Mouse (Mus musculus) liver, embryonic 14.5 days (tissue): ENCODE results near the gene Olfr1381. TPM values are rescaled to one million over a fixed set of nuclear protein-coding genes. Genes with fewer than 3 reads are reported as not detected.
"Not testable (repeated sequence)": the region's sequence is repeated elsewhere in the genome, so short reads cannot be mapped to it uniquely, and the experiment has no call there.

Source experiments
- ATAC-seq: fragments of 200-750 bp; cut with Nextera tagmentation; 2 replicates; pipeline ENCODE4 v1.8.0; 2017; ENCODE audit warnings: moderate number of reproducible peaks, mild to moderate bottlenecking, moderate library complexity; ENCODE audit not compliant: insufficient read depth
- DNase-seq, 3 experiments: peaks; one replicate each; pipeline ENCODE4 v3.0.0-alpha.2; 2012 to 2013; ENCODE audit warnings: low read depth in 3 of 3, low spot score in 3 of 3
- H3K27ac ChIP-seq: fragments of 300-500 bp; sonication (generic); 2 replicates; pipeline ENCODE4 v1.5.1; 2014; ENCODE audit warnings: moderate library complexity, mild to moderate bottlenecking, control low read depth, inconsistent platforms
- H3K27me3 ChIP-seq: fragments of 300-500 bp; sonication (generic); 2 replicates; pipeline ENCODE4 v1.6.1; 2014; ENCODE audit warnings: mild to moderate bottlenecking, low read length, moderate library complexity; ENCODE audit not compliant: control insufficient read depth, insufficient read depth
- H3K36me3 ChIP-seq: fragments of 300-500 bp; sonication (generic); replicated peaks from 2 replicates; pipeline ENCODE4 v1.6.1; 2014; ENCODE audit warnings: low read depth; ENCODE audit not compliant: control insufficient read depth, insufficient read depth
- H3K4me1 ChIP-seq, 2 experiments: fragments of 200-500 bp in 1 of 2; fragments of 300-500 bp in 1 of 2; sonication (generic) in 1 of 2; replicated peaks; 2 replicates each; pipeline ENCODE4 v1.6.1; 2012 to 2014; ENCODE audit warnings: antibody characterized with exemption in 1 of 2, inconsistent platforms in 1 of 2, low read length in 1 of 2; ENCODE audit not compliant: control insufficient read depth in 2 of 2, insufficient read depth in 2 of 2
- H3K4me2 ChIP-seq: fragments of 300-500 bp; sonication (generic); 2 replicates; pipeline ENCODE4 v1.6.1; 2014; ENCODE audit warnings: low read depth, mild to moderate bottlenecking, control low read depth, moderate library complexity
- H3K4me3 ChIP-seq, 2 experiments: fragments of 200-500 bp in 1 of 2; fragments of 300-500 bp in 1 of 2; sonication (generic) in 1 of 2; 2 replicates each; pipeline ENCODE4 v1.5.1; 2012 to 2014; ENCODE audit warnings: low read depth in 2 of 2, low read length in 2 of 2, mild to moderate bottlenecking in 2 of 2, control low read depth in 1 of 2, inconsistent platforms in 1 of 2, moderate library complexity in 1 of 2; ENCODE audit not compliant: insufficient read depth in 1 of 2
- H3K9ac ChIP-seq: fragments of 300-500 bp; sonication (generic); replicated peaks from 2 replicates; pipeline ENCODE4 v1.6.1; 2014; ENCODE audit warnings: mild to moderate bottlenecking, control low read depth, moderate library complexity
- H3K9me3 ChIP-seq: fragments of 300-500 bp; sonication (generic); 2 replicates; pipeline ENCODE4 v1.6.1; 2016; ENCODE audit warnings: low read length, mixed read lengths; ENCODE audit not compliant: control insufficient read depth
- CTCF ChIP-seq: IDR thresholded peaks from 2 replicates; pipeline ENCODE4 v1.5.1; 2016; ENCODE audit warnings: antibody characterized with exemption, low read depth, control low read depth
- EP300 ChIP-seq: IDR thresholded peaks from 2 replicates; pipeline ENCODE4 v1.6.1; 2016; ENCODE audit warnings: antibody characterized with exemption, low read depth
- WGBS: fragments of 180-500 bp; shearing (Covaris S2); extraction: QIAGEN DNeasy Blood & Tissue Kit; methylation state at CpG from one replicate; pipeline ENCODE4 v1.1.7; 2014; ENCODE audit not compliant: insufficient replicate concordance; 5-methylcytosine and 5-hydroxymethylcytosine counted together
- polyA plus RNA-seq, 2 experiments: library from polyadenylated mRNA; depleted of rRNA in 1 of 2; stranded (reverse) in 1 of 2; unstranded in 1 of 2; fragments of >200 nt; fragmentation: Nextera tagmentation in 1 of 2; extraction: Ambion mirVana in 1 of 2; gene quantifications; 2 replicates each; pipeline versions ENCODE4 v1.2.1 to v1.2.3; 2012 to 2014

The Olfr1381 gene
- polyA plus RNA-seq, 2 experiments: not detected

DNA sequence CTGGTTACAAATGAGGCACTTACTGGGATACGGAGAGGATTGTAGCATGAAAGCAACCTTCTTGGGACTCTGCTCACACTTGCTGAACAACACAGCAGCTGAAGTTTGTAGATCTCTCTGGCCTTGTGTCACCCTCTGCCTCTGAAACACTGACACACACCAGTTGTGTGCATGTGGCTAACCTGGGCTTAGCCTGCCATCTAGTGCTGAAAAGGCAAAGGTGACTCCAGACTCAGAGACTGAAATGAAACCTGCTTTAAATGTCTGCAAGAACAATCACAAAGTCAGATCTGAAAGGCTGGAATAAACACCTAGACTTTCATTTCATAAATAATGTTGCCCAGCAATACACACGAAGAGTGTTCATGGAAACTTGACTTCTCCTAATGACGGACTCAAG, 10.8 kb downstream of the Olfr1381 start:
- DNase-seq: not testable (repeated sequence)
- WGBS: 54% methylated on average over 3 of the region's 3 CpGs

DNA sequence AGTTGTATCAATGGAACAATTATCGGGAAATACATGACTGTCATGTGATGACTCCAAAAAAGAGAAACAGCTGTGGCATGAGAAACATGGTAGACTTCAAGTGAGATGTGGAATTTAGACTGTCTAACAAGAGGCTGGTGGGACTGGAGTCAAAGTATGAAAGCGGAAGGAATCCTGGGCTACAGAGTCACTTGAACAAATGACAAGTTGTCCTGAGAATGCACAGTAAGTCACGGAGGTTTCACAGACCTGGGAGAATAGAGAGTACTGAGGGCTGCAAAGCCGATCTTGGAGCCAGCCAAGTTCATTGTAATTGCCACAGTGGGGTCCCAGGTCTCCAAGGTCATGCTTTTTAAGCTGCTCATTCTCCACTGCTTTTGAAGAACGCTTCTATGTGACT, 13.3 kb downstream of the Olfr1381 start, which contains the start of gene Olfr1380:
Gene Olfr1380, plus strand, starts transcription at position 301 of the 400 bp plus-strand sequence.
- 58% methylated on average over 5 of the region's 5 CpGs for WGBS
- H3K27ac ChIP-seq, H3K27me3 ChIP-seq, H3K36me3 ChIP-seq, H3K4me2 ChIP-seq, H3K4me1 ChIP-seq, ATAC-seq, DNase-seq, H3K4me3 ChIP-seq, H3K9me3 ChIP-seq, H3K9ac ChIP-seq: not testable (repeated sequence)

More for the DNA sequence above, 10.8 kb downstream of the Olfr1381 start:
- H3K27me3 ChIP-seq, H3K4me3 ChIP-seq, H3K9ac ChIP-seq, H3K4me1 ChIP-seq, ATAC-seq, H3K27ac ChIP-seq, H3K4me2 ChIP-seq, H3K9me3 ChIP-seq, H3K36me3 ChIP-seq: not testable (repeated sequence)
- 0 out of 2 replicates have a peak, but pooled peaks have one; percentile 27 for TF ChIP-seq CTCF

DNA sequence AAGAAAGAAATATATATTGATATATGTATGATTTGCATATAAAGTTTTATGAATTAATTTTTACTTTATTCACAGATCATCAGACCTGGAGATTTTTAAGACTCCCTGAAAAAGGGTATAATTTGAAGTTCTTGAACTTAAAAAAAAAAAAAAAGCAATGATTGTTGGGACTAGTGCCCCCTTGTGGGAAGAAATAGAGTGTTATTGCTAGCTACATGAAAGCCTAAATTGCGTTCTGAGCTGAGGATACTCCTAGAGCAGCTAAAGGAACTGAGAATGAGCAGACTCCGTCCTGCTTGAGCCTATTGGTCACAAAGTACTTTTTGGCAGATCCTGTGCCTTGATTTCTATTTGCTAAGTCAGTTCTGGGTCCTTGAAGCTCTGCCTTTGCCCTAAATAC, 31.8 kb downstream of the Olfr1381 start:
- H3K27me3 ChIP-seq, H3K4me2 ChIP-seq, DNase-seq, H3K4me1 ChIP-seq, H3K4me3 ChIP-seq, H3K27ac ChIP-seq, H3K9ac ChIP-seq, H3K9me3 ChIP-seq, ATAC-seq, H3K36me3 ChIP-seq: not testable (repeated sequence)
- 20% methylated on average over 2 of the region's 2 CpGs for WGBS

DNA sequence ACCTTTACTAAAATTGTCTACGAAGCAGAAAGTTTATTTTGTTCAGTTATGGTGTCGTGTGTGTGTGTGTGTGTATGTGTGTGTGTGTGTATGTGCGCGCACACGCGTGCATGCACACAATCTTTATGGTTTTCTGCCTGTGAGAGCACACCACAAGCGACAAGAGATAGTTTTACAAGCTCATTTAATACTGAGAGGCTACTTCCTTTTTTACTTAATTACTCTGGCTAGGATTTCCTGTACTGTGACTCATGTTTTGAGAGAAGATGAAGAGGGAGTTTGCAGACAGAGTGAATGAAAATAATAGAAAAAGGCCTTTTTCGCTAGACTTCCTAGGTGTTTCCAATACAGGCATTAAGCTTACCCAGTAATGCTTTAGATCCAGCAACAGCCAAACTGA, 37.2 kb downstream of the Olfr1381 start:
- H3K36me3 ChIP-seq, H3K4me2 ChIP-seq, DNase-seq, ATAC-seq, H3K27ac ChIP-seq, H3K9me3 ChIP-seq, H3K4me3 ChIP-seq, H3K27me3 ChIP-seq, H3K9ac ChIP-seq, H3K4me1 ChIP-seq: not testable (repeated sequence)
- WGBS: 45% methylated on average over 8 of the region's 8 CpGs

DNA sequence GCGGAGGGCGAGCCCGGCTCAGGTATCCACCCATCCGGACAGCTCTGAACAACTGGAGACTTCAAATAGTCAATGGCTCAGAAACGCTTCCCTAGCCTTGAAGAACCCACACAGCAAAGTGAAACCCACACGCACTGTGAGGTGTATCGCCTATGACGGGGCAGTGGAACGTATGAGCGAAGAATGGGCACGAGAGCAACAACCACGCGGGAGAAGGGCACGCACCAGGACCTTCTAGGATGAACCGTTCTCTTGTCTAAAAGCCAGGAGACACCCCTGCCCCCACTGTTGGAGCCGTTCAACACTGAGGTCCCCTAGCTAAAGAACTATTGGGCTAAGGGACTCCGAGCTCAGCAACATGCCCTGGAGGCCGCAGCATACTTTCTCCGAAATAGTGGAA, 47.0 kb downstream of the Olfr1381 start:
- H3K27ac ChIP-seq: no peak overlapping the region
- ATAC-seq: no peak
- TF ChIP-seq CTCF: no peak
- no peak for TF ChIP-seq EP300
- H3K36me3 ChIP-seq: no peaks in the 10 kb centered on the region
- H3K9me3 ChIP-seq: no peaks in the 10 kb centered on the region
- DNase-seq: no peak
- no peak overlapping the region for H3K4me3 ChIP-seq
- H3K4me1 ChIP-seq: no peaks in the 10 kb centered on the region
- no peaks in the 10 kb centered on the region for H3K27me3 ChIP-seq
- H3K9ac ChIP-seq: no peak overlapping the region
- WGBS: 81% methylated on average over 19 of the region's 19 CpGs
- no peak overlapping the region for H3K4me2 ChIP-seq

DNA sequence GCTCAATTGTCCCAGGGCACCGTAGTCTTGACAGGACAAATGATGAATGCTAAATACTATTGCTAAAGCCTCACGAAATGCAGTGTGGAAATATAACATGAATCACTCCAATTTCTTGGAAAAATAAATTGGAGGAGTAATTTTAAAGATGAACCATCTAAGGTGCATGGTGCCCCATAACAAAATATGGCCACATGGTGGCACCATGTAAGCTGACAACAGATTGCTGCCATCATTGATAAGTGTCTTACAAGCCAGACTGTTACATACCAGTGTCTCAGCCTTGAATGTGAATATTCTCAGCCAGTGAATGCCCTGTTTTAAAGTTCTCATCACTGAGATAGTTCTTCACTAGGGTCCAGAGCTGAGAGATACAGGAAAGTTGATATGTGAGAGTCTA, 53.9 kb downstream of the Olfr1381 start:
- not testable (repeated sequence) for H3K4me2 ChIP-seq, H3K27me3 ChIP-seq, H3K4me1 ChIP-seq, H3K4me3 ChIP-seq, H3K9me3 ChIP-seq, ATAC-seq, H3K9ac ChIP-seq, H3K36me3 ChIP-seq, DNase-seq, H3K27ac ChIP-seq
- WGBS: 39% methylated on average over 2 of the region's 2 CpGs

Other genes starting within 250 kb of the Olfr1381 start
- gene Olfr10, start 238.7 kb upstream of the Olfr1381 start, polyA plus RNA-seq (2012; rRNA removed): not detected in 2 replicates
- gene Olfr10, start 238.7 kb upstream of the Olfr1381 start, polyA plus RNA-seq (2014; fragmentation: Nextera tagmentation; extraction: Ambion mirVana): not detected in 2 replicates
- not detected in 2 replicates for gene Olfr1391, start 220.7 kb upstream of the Olfr1381 start, polyA plus RNA-seq (2012; rRNA removed)
- not detected in 2 replicates for gene Olfr1391, start 220.7 kb upstream of the Olfr1381 start, polyA plus RNA-seq (2014; fragmentation: Nextera tagmentation; extraction: Ambion mirVana)
- gene Olfr1390, start 208.3 kb upstream of the Olfr1381 start, polyA plus RNA-seq (2012; rRNA removed): not detected in 2 replicates
- not detected in 2 replicates for gene Olfr1390, start 208.3 kb upstream of the Olfr1381 start, polyA plus RNA-seq (2014; fragmentation: Nextera tagmentation; extraction: Ambion mirVana)
- gene Olfr1389, start 120.4 kb upstream of the Olfr1381 start, polyA plus RNA-seq (2012; rRNA removed): not detected in 2 replicates
- gene Olfr1389, start 120.4 kb upstream of the Olfr1381 start, polyA plus RNA-seq (2014; fragmentation: Nextera tagmentation; extraction: Ambion mirVana): not detected in 2 replicates
- 0.04 and 0.10 TPM in 2 replicates for gene Olfr1388, start 106.8 kb upstream of the Olfr1381 start, polyA plus RNA-seq (2012; rRNA removed)
- gene Olfr1388, start 106.8 kb upstream of the Olfr1381 start, polyA plus RNA-seq (2014; fragmentation: Nextera tagmentation; extraction: Ambion mirVana): 0.08 TPM in 1 of 2 replicates, not detected in the other
- not detected in 2 replicates for gene Olfr1387, start 88.1 kb upstream of the Olfr1381 start, polyA plus RNA-seq (2012; rRNA removed)
- not detected in 2 replicates for gene Olfr1387, start 88.1 kb upstream of the Olfr1381 start, polyA plus RNA-seq (2014; fragmentation: Nextera tagmentation; extraction: Ambion mirVana)
- not detected in 2 replicates for gene Olfr1386, start 78.4 kb upstream of the Olfr1381 start, polyA plus RNA-seq (2012; rRNA removed)
- gene Olfr1386, start 78.4 kb upstream of the Olfr1381 start, polyA plus RNA-seq (2014; fragmentation: Nextera tagmentation; extraction: Ambion mirVana): not detected in 2 replicates
- not detected in 2 replicates for gene Olfr1385, start 54.4 kb upstream of the Olfr1381 start, polyA plus RNA-seq (2012; rRNA removed)
- not detected in 2 replicates for gene Olfr1385, start 54.4 kb upstream of the Olfr1381 start, polyA plus RNA-seq (2014; fragmentation: Nextera tagmentation; extraction: Ambion mirVana)
- gene Olfr1384, start 36.7 kb upstream of the Olfr1381 start, polyA plus RNA-seq (2012; rRNA removed): not detected in 2 replicates
- gene Olfr1384, start 36.7 kb upstream of the Olfr1381 start, polyA plus RNA-seq (2014; fragmentation: Nextera tagmentation; extraction: Ambion mirVana): not detected in 2 replicates
- gene Olfr1383, start 23.8 kb upstream of the Olfr1381 start, polyA plus RNA-seq (2012; rRNA removed): not detected in 2 replicates
- not detected in 2 replicates for gene Olfr1383, start 23.8 kb upstream of the Olfr1381 start, polyA plus RNA-seq (2014; fragmentation: Nextera tagmentation; extraction: Ambion mirVana)
- gene Olfr1382, start 15.2 kb upstream of the Olfr1381 start, polyA plus RNA-seq (2012; rRNA removed): not detected in 2 replicates
- gene Olfr1382, start 15.2 kb upstream of the Olfr1381 start, polyA plus RNA-seq (2014; fragmentation: Nextera tagmentation; extraction: Ambion mirVana): not detected in 2 replicates
- gene Olfr1380, start 13.4 kb downstream of the Olfr1381 start, polyA plus RNA-seq (2012; rRNA removed): not detected in 2 replicates
- not detected in 2 replicates for gene Olfr1380, start 13.4 kb downstream of the Olfr1381 start, polyA plus RNA-seq (2014; fragmentation: Nextera tagmentation; extraction: Ambion mirVana)
- 2.0 and 2.2 TPM in 2 replicates for gene Flt4, start 65.8 kb downstream of the Olfr1381 start, polyA plus RNA-seq (2012; rRNA removed)
- gene Flt4, start 65.8 kb downstream of the Olfr1381 start, polyA plus RNA-seq (2014; fragmentation: Nextera tagmentation; extraction: Ambion mirVana): 2.5 and 2.8 TPM in 2 replicates
- gene Scgb3a1, start 120.2 kb downstream of the Olfr1381 start, polyA plus RNA-seq (2012; rRNA removed): not detected in 2 replicates
- not detected in 2 replicates for gene Scgb3a1, start 120.2 kb downstream of the Olfr1381 start, polyA plus RNA-seq (2014; fragmentation: Nextera tagmentation; extraction: Ambion mirVana)
- gene Cnot6, start 169.3 kb downstream of the Olfr1381 start, polyA plus RNA-seq (2012; rRNA removed): 14.3 and 21.0 TPM in 2 replicates
- gene Cnot6, start 169.3 kb downstream of the Olfr1381 start, polyA plus RNA-seq (2014; fragmentation: Nextera tagmentation; extraction: Ambion mirVana): 18.1 and 21.0 TPM in 2 replicates